Mouse (Mus musculus): Measurements from ENCODE around the gene Xcr1. TPM values are rescaled to one million over a fixed set of nuclear protein-coding genes. Genes with fewer than 3 reads are reported as not detected.
A peak's percentile ranks its signal among the peaks of the same experiment; 100 is the strongest.

The Xcr1 gene
- polyA plus RNA-seq, 1 experiment from 2014 or later: not detected

- Histone ChIP-seq H3K4me3 (ENCODE audit: low read depth, low read length) (no peak overlapping the region), H3K9me3 (replicated peaks; ENCODE audit: control insufficient read depth, low read length) (no peaks in the 10 kb centered on the region), H3K27ac (replicated peaks; ENCODE audit: low read depth, low read length) (no peak overlapping the region), H3K4me2 (ENCODE audit: low read depth, low read length) (no peak overlapping the region), H3K9ac (replicated peaks; ENCODE audit: low read length) (no peak overlapping the region), H3K4me1 (ENCODE audit: control insufficient read depth, insufficient read depth, low read length) (no peaks in the 10 kb centered on the region), H3K36me3 (replicated peaks; ENCODE audit: control insufficient read depth, insufficient read depth, low read depth, low read length) (no peaks in the 10 kb centered on the region; the same call in 1 of the 2 replicates), H3K27me3 (ENCODE audit: control insufficient read depth, insufficient read depth, low read length) (no peaks in the 10 kb centered on the region)
- DNase-seq (ENCODE audit: low spot score): no peak
- 92% methylated on average over 3 of the region's 3 CpGs for WGBS
- ATAC-seq (replicated peaks; ENCODE audit: insufficient number of reproducible peaks, low FRiP score, low TSS enrichment, low read depth): no peak
These were observed 26.0 kb downstream of the Xcr1 start for GRCm38 (mm10) chr9:123835851-123836250.

GRCm38 (mm10) chr9:123828916-123829315, 32.9 kb downstream of the Xcr1 start:
- no peak for ATAC-seq (replicated peaks; ENCODE audit: insufficient number of reproducible peaks, low FRiP score, low TSS enrichment, low read depth)

GRCm38 (mm10) chr9:123826631-123827030, 35.2 kb downstream of the Xcr1 start:
- WGBS: 84% methylated on average over 3 of the region's 3 CpGs
- Histone ChIP-seq H3K27me3 (ENCODE audit: control insufficient read depth, insufficient read depth, low read length) (no peaks in the 10 kb centered on the region), H3K4me2 (ENCODE audit: low read depth, low read length) (no peak overlapping the region), H3K27ac (replicated peaks; ENCODE audit: low read depth, low read length) (no peak overlapping the region), H3K4me1 (ENCODE audit: control insufficient read depth, insufficient read depth, low read length) (no peaks in the 10 kb centered on the region), H3K9me3 (replicated peaks; ENCODE audit: control insufficient read depth, low read length) (no peaks in the 10 kb centered on the region), H3K9ac (replicated peaks; ENCODE audit: low read length) (no peak overlapping the region), H3K36me3 (replicated peaks; ENCODE audit: control insufficient read depth, insufficient read depth, low read depth, low read length) (no peaks in the 10 kb centered on the region; the same call in 1 of the 2 replicates), H3K4me3 (ENCODE audit: low read depth, low read length) (no peak overlapping the region)
- DNase-seq (ENCODE audit: low spot score): no peak
- no peak for ATAC-seq (replicated peaks; ENCODE audit: insufficient number of reproducible peaks, low FRiP score, low TSS enrichment, low read depth)

More at GRCm38 (mm10) chr9:123828916-123829315, 32.9 kb downstream of the Xcr1 start:
- H3K36me3 ChIP-seq (replicated peaks; ENCODE audit: control insufficient read depth, insufficient read depth, low read depth, low read length): no peaks in the 10 kb centered on the region; the same call in 1 of the 2 replicates
- no peak overlapping the region for H3K27ac ChIP-seq (replicated peaks; ENCODE audit: low read depth, low read length)
- H3K9ac ChIP-seq (replicated peaks; ENCODE audit: low read length): no peak overlapping the region
- WGBS: 92% methylated on average over 4 of the region's 4 CpGs
- DNase-seq (ENCODE audit: low spot score): no peak
- H3K4me2 ChIP-seq (ENCODE audit: low read depth, low read length): no peak overlapping the region
- H3K27me3 ChIP-seq (ENCODE audit: control insufficient read depth, insufficient read depth, low read length): no peaks in the 10 kb centered on the region
- no peaks in the 10 kb centered on the region for H3K9me3 ChIP-seq (replicated peaks; ENCODE audit: control insufficient read depth, low read length)
- H3K4me1 ChIP-seq (ENCODE audit: control insufficient read depth, insufficient read depth, low read length): no peaks in the 10 kb centered on the region
- H3K4me3 ChIP-seq (ENCODE audit: low read depth, low read length): no peak overlapping the region

- H3K27ac ChIP-seq (replicated peaks; ENCODE audit: low read depth, low read length): no peak overlapping the region
- 42% methylated on average over 2 of the region's 2 CpGs for WGBS
- no peaks in the 10 kb centered on the region for H3K36me3 ChIP-seq (replicated peaks; ENCODE audit: control insufficient read depth, insufficient read depth, low read depth, low read length)
- ATAC-seq (replicated peaks; ENCODE audit: insufficient number of reproducible peaks, low FRiP score, low TSS enrichment, low read depth): no peak
- H3K9me3 ChIP-seq (replicated peaks; ENCODE audit: control insufficient read depth, low read length): no peaks in the 10 kb centered on the region
- no peak overlapping the region for H3K4me2 ChIP-seq (ENCODE audit: low read depth, low read length)
- no peak overlapping the region for H3K9ac ChIP-seq (replicated peaks; ENCODE audit: low read length)
- H3K4me1 ChIP-seq (ENCODE audit: control insufficient read depth, insufficient read depth, low read length): no peaks in the 10 kb centered on the region
- DNase-seq (ENCODE audit: low spot score): peak; percentile 30
- H3K4me3 ChIP-seq (ENCODE audit: low read depth, low read length): no peak overlapping the region
- no peaks in the 10 kb centered on the region for H3K27me3 ChIP-seq (ENCODE audit: control insufficient read depth, insufficient read depth, low read length)
These were observed 43.2 kb downstream of the Xcr1 start for GRCm38 (mm10) chr9:123818601-123819000.

GRCm38 (mm10) chr9:123815996-123816395, 45.8 kb downstream of the Xcr1 start:
- DNase-seq (ENCODE audit: low spot score): no peak
- Histone ChIP-seq H3K9me3 (replicated peaks; ENCODE audit: control insufficient read depth, low read length) (no peaks in the 10 kb centered on the region), H3K4me2 (ENCODE audit: low read depth, low read length) (no peak overlapping the region), H3K4me1 (ENCODE audit: control insufficient read depth, insufficient read depth, low read length) (no peaks in the 10 kb centered on the region), H3K27me3 (ENCODE audit: control insufficient read depth, insufficient read depth, low read length) (no peaks in the 10 kb centered on the region), H3K9ac (replicated peaks; ENCODE audit: low read length) (no peak overlapping the region), H3K36me3 (replicated peaks; ENCODE audit: control insufficient read depth, insufficient read depth, low read depth, low read length) (no peaks in the 10 kb centered on the region), H3K27ac (replicated peaks; ENCODE audit: low read depth, low read length) (no peak overlapping the region), H3K4me3 (ENCODE audit: low read depth, low read length) (no peak overlapping the region)
- 74% methylated on average over 1 of the region's 1 CpGs for WGBS
- no peak for ATAC-seq (replicated peaks; ENCODE audit: insufficient number of reproducible peaks, low FRiP score, low TSS enrichment, low read depth)

DNA sequence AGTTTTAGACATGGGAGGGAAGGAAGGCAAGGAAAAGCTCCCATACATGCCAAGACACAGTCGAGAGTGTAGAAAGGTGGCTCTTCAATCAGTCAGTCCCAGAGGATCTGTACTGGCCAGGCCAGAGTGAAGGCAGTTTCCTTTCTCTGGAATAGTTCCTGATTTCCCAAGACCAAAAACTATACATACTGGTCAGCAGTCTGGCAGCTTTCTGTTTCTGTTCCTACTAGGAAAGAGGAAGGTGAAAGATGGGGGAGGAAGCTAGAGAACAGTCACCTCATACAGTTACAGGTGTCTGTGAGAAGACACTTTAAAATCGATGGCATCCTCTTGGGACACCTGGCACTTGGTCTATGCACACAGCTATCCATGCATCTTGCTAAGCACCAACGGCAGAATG, 46.4 kb downstream of the Xcr1 start:
- WGBS: 89% methylated on average over 3 of the region's 3 CpGs
- no peak overlapping the region for H3K4me3 ChIP-seq (ENCODE audit: low read depth, low read length)
- H3K9me3 ChIP-seq (replicated peaks; ENCODE audit: control insufficient read depth, low read length): no peaks in the 10 kb centered on the region
- no peaks in the 10 kb centered on the region for H3K36me3 ChIP-seq (replicated peaks; ENCODE audit: control insufficient read depth, insufficient read depth, low read depth, low read length)
- H3K27ac ChIP-seq (replicated peaks; ENCODE audit: low read depth, low read length): no peak overlapping the region
- DNase-seq (ENCODE audit: low spot score): no peak
- no peak overlapping the region for H3K4me2 ChIP-seq (ENCODE audit: low read depth, low read length)
- ATAC-seq (replicated peaks; ENCODE audit: insufficient number of reproducible peaks, low FRiP score, low TSS enrichment, low read depth): no peak
- no peak overlapping the region for H3K9ac ChIP-seq (replicated peaks; ENCODE audit: low read length)
- H3K27me3 ChIP-seq (ENCODE audit: control insufficient read depth, insufficient read depth, low read length): no peaks in the 10 kb centered on the region
- H3K4me1 ChIP-seq (ENCODE audit: control insufficient read depth, insufficient read depth, low read length): no peaks in the 10 kb centered on the region

- no peak for ATAC-seq (replicated peaks; ENCODE audit: insufficient number of reproducible peaks, low FRiP score, low TSS enrichment, low read depth)
- Histone ChIP-seq H3K36me3 (replicated peaks; ENCODE audit: control insufficient read depth, insufficient read depth, low read depth, low read length) (no peaks in the 10 kb centered on the region; the same call in 1 of the 2 replicates), H3K27me3 (ENCODE audit: control insufficient read depth, insufficient read depth, low read length) (no peaks in the 10 kb centered on the region), H3K9ac (replicated peaks; ENCODE audit: low read length) (no peak overlapping the region), H3K27ac (replicated peaks; ENCODE audit: low read depth, low read length) (no peak overlapping the region), H3K9me3 (replicated peaks; ENCODE audit: control insufficient read depth, low read length) (no peaks in the 10 kb centered on the region), H3K4me3 (ENCODE audit: low read depth, low read length) (no peak overlapping the region), H3K4me2 (ENCODE audit: low read depth, low read length) (no peak overlapping the region), H3K4me1 (ENCODE audit: control insufficient read depth, insufficient read depth, low read length) (no peaks in the 10 kb centered on the region)
- DNase-seq (ENCODE audit: low spot score): no peak
- WGBS: 85% methylated on average over 4 of the region's 4 CpGs
These were observed 47.0 kb downstream of the Xcr1 start for GRCm38 (mm10) chr9:123814821-123815220.

GRCm38 (mm10) chr9:123814326-123814725, 47.5 kb downstream of the Xcr1 start:
- no peak overlapping the region for H3K9ac ChIP-seq (replicated peaks; ENCODE audit: low read length)
- no peak overlapping the region for H3K4me3 ChIP-seq (ENCODE audit: low read depth, low read length)
- H3K4me2 ChIP-seq (ENCODE audit: low read depth, low read length): no peak overlapping the region
- H3K27ac ChIP-seq (replicated peaks; ENCODE audit: low read depth, low read length): no peak overlapping the region
- DNase-seq (ENCODE audit: low spot score) (no peak), ATAC-seq (replicated peaks; ENCODE audit: insufficient number of reproducible peaks, low FRiP score, low TSS enrichment, low read depth) (no peak)
- no peaks in the 10 kb centered on the region for H3K27me3 ChIP-seq (ENCODE audit: control insufficient read depth, insufficient read depth, low read length)
- H3K4me1 ChIP-seq (ENCODE audit: control insufficient read depth, insufficient read depth, low read length): no peaks in the 10 kb centered on the region
- 89% methylated on average over 2 of the region's 2 CpGs for WGBS
- H3K9me3 ChIP-seq (replicated peaks; ENCODE audit: control insufficient read depth, low read length): no peaks in the 10 kb centered on the region
- H3K36me3 ChIP-seq (replicated peaks; ENCODE audit: control insufficient read depth, insufficient read depth, low read depth, low read length): no peaks in the 10 kb centered on the region; the same call in 1 of the 2 replicates

All from embryonic facial prominence, embryonic 11.5 days (tissue).